Mouse (Mus musculus): ENCODE results near the gene Zfp78. TPM values are rescaled to one million over a fixed set of nuclear protein-coding genes. Genes with fewer than 3 reads are reported as not detected.
A peak's percentile ranks its signal among the peaks of the same experiment; 100 is the strongest.

Zfp78 gene
- polyA plus RNA-seq, 1 experiment from 2014 or later: 3.4 TPM

- Histone ChIP-seq H3K9ac (ENCODE audit: low read depth, low read length) (no peak overlapping the region), H3K4me1 (replicated peaks; ENCODE audit: control insufficient read depth, insufficient read depth, low read length) (no peaks in the 10 kb centered on the region), H3K27me3 (ENCODE audit: control insufficient read depth, insufficient read depth, low read length) (no peaks in the 10 kb centered on the region), H3K36me3 (ENCODE audit: control insufficient read depth, insufficient read depth, low read length) (no peaks in the 10 kb centered on the region), H3K9me3 (ENCODE audit: control insufficient read depth, low read length) (no peaks in the 10 kb centered on the region), H3K27ac (ENCODE audit: low read depth, low read length) (no peak overlapping the region), H3K4me3 (ENCODE audit: low read depth, low read length) (no peak overlapping the region), H3K4me2 (replicated peaks; ENCODE audit: low read depth, low read length) (no peak overlapping the region)
- WGBS: 70% methylated on average over 2 of the region's 2 CpGs
- DNase-seq (ENCODE audit: low spot score): no peak
- ATAC-seq (ENCODE audit: low FRiP score): no peak
Measured at GRCm38 (mm10) chr7:6381431-6381830, 18.4 kb downstream of the Zfp78 start.

DNA sequence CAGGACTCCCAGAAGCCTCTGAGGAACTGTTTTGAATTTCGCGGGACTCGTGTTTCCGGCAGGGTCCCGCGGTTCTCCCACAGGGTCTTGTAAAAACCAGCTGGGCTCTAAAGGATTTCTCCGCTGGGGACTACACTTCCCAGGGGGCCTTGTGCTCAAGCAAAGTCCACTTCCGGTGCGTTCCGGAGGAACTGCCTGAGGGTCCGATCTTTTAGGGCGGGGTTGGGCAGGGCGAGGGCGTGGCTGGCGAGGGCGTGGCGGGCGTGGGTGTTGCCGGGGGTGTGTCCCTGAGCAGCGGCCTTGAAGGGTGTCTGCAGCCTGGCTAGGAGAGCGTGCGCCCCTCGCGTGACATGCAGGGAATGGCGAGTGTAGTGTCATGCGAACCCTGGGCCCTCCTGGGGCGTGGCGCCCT is 20.0 kb downstream of the Zfp78 start, which contains the start of gene Zfp28:
Zfp28 (plus strand) TSS at position 252 of the 412 bp plus-strand sequence.
- no peak within 1 kb of the TSS; the same call in 1 of the 2 replicates for H3K27ac ChIP-seq (ENCODE audit: low read depth, low read length)
- peak; percentile 97 for DNase-seq (ENCODE audit: low spot score)

DNA sequence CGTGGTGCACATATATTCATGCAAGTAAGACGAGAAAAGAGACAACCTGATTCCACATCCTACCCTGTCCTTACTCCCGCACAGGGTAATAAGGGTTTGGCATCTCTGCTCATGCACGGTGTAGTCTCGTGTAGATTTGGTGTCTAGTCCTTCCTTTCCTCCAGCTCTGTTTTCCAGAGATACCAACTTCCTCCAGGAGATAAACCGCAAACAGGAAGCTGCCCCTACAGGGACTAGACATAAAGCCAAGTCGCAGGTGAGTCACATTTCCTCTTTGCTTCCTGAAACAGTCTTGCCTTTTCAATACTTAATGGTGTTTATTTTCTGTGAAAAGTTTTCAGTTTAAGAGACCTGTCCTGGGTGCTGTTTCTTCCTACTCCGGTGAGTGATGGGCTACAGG is 20.9 kb downstream of the Zfp78 start:
- peak overlapping the region; percentile 70 for H3K4me2 ChIP-seq (replicated peaks; ENCODE audit: low read depth, low read length)
- DNase-seq (ENCODE audit: low spot score): no peak
- 70% methylated on average over 8 of the region's 8 CpGs for WGBS
- H3K4me1 ChIP-seq (replicated peaks; ENCODE audit: control insufficient read depth, insufficient read depth, low read length): no peaks in the 10 kb centered on the region
- H3K4me3 ChIP-seq (ENCODE audit: low read depth, low read length): peak overlapping the region; percentile 59
- peak; percentile 15; the same call in 1 of the 2 replicates for ATAC-seq (ENCODE audit: low FRiP score)
- no peaks in the 10 kb centered on the region for H3K9me3 ChIP-seq (ENCODE audit: control insufficient read depth, low read length)
- H3K27ac ChIP-seq (ENCODE audit: low read depth, low read length): no peak overlapping the region
- peak overlapping the region; percentile 67 for H3K9ac ChIP-seq (ENCODE audit: low read depth, low read length)
- H3K27me3 ChIP-seq (ENCODE audit: control insufficient read depth, insufficient read depth, low read length): no peaks in the 10 kb centered on the region
- no peaks in the 10 kb centered on the region for H3K36me3 ChIP-seq (ENCODE audit: control insufficient read depth, insufficient read depth, low read length)

More for the DNA sequence above, 20.0 kb downstream of the Zfp78 start, which contains the start of gene Zfp28:
- peak; percentile 97 for ATAC-seq (ENCODE audit: low FRiP score)
- H3K9me3 ChIP-seq (ENCODE audit: control insufficient read depth, low read length): no peaks in the 10 kb centered on the region
- no peaks in the 10 kb centered on the region for H3K27me3 ChIP-seq (ENCODE audit: control insufficient read depth, insufficient read depth, low read length)
- peak within 1 kb of the TSS; percentile 67 for H3K9ac ChIP-seq (ENCODE audit: low read depth, low read length)
- WGBS: under 1% methylated on average over 23 of the region's 28 CpGs
- H3K36me3 ChIP-seq (ENCODE audit: control insufficient read depth, insufficient read depth, low read length): no peaks in the 10 kb centered on the region
- peak within 1 kb of the TSS; percentile 70 for H3K4me2 ChIP-seq (replicated peaks; ENCODE audit: low read depth, low read length)
- peak within 1 kb of the TSS; percentile 59 for H3K4me3 ChIP-seq (ENCODE audit: low read depth, low read length)
- no peaks in the 10 kb centered on the region for H3K4me1 ChIP-seq (replicated peaks; ENCODE audit: control insufficient read depth, insufficient read depth, low read length)

DNA sequence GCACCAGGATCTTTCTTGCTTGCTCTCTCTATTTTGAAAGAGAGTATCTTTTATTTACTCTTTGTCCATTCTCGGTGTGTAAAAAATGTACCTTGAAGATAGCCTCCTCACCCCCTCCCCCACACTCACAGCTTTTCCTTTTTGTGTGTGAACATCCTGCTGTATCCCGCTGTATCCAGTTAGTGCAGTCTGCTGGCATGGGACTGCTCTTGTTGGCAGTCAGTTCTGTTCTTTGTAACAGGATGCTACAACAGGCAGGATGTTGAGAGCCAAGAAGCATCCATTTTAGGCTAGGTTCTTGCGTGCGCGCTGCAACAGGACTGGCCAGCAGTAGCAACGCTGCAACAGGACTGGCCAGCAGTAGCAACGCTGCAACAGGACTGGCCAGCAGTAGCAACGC is 23.9 kb downstream of the Zfp78 start:
- Histone ChIP-seq H3K9ac (ENCODE audit: low read depth, low read length) (no peak overlapping the region), H3K4me1 (replicated peaks; ENCODE audit: control insufficient read depth, insufficient read depth, low read length) (no peaks in the 10 kb centered on the region), H3K4me2 (replicated peaks; ENCODE audit: low read depth, low read length) (no peak overlapping the region), H3K4me3 (ENCODE audit: low read depth, low read length) (no peak overlapping the region), H3K9me3 (ENCODE audit: control insufficient read depth, low read length) (no peaks in the 10 kb centered on the region), H3K36me3 (ENCODE audit: control insufficient read depth, insufficient read depth, low read length) (no peaks in the 10 kb centered on the region), H3K27ac (ENCODE audit: low read depth, low read length) (no peak overlapping the region), H3K27me3 (ENCODE audit: control insufficient read depth, insufficient read depth, low read length) (no peaks in the 10 kb centered on the region)
- 94% methylated on average over 8 of the region's 8 CpGs for WGBS
- no peak for ATAC-seq (ENCODE audit: low FRiP score)
- DNase-seq (ENCODE audit: low spot score): no peak

GRCm38 (mm10) chr7:6388971-6389370 is 25.9 kb downstream of the Zfp78 start:
- 88% methylated on average over 5 of the region's 5 CpGs for WGBS
- Histone ChIP-seq H3K9ac (ENCODE audit: low read depth, low read length) (no peak overlapping the region), H3K36me3 (ENCODE audit: control insufficient read depth, insufficient read depth, low read length) (no peaks in the 10 kb centered on the region), H3K9me3 (ENCODE audit: control insufficient read depth, low read length) (no peaks in the 10 kb centered on the region), H3K4me2 (replicated peaks; ENCODE audit: low read depth, low read length) (no peak overlapping the region), H3K27ac (ENCODE audit: low read depth, low read length) (no peak overlapping the region), H3K27me3 (ENCODE audit: control insufficient read depth, insufficient read depth, low read length) (no peaks in the 10 kb centered on the region), H3K4me3 (ENCODE audit: low read depth, low read length) (no peak overlapping the region), H3K4me1 (replicated peaks; ENCODE audit: control insufficient read depth, insufficient read depth, low read length) (no peaks in the 10 kb centered on the region)
- DNase-seq (ENCODE audit: low spot score) (no peak), ATAC-seq (ENCODE audit: low FRiP score) (no peak)

DNA sequence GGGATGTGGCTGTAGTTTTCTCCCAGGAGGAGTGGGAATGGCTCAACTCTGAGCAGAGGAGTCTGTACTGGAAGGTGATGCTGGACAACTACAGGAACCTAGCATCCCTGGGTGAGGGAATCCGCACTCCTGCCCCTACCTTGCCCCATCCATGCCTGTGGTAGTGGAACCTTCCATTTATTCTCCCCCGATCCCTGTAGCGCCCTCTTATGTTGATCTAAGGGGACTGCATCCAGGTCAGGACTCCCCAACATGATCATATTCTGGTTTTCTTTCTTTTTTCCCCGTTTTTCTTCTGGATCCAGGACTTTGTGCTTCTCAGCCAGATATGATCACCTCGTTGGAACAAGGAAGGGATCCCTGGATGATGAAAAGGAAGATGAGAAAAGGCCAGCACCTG is 26.4 kb downstream of the Zfp78 start:
- ATAC-seq (ENCODE audit: low FRiP score): no peak
- H3K9ac ChIP-seq (ENCODE audit: low read depth, low read length): no peak overlapping the region
- no peaks in the 10 kb centered on the region for H3K27me3 ChIP-seq (ENCODE audit: control insufficient read depth, insufficient read depth, low read length)
- H3K36me3 ChIP-seq (ENCODE audit: control insufficient read depth, insufficient read depth, low read length): no peaks in the 10 kb centered on the region
- H3K4me1 ChIP-seq (replicated peaks; ENCODE audit: control insufficient read depth, insufficient read depth, low read length): no peaks in the 10 kb centered on the region
- H3K4me2 ChIP-seq (replicated peaks; ENCODE audit: low read depth, low read length): no peak overlapping the region
- WGBS: 77% methylated on average over 5 of the region's 5 CpGs
- no peak overlapping the region for H3K27ac ChIP-seq (ENCODE audit: low read depth, low read length)
- DNase-seq (ENCODE audit: low spot score): no peak
- H3K4me3 ChIP-seq (ENCODE audit: low read depth, low read length): no peak overlapping the region
- no peaks in the 10 kb centered on the region for H3K9me3 ChIP-seq (ENCODE audit: control insufficient read depth, low read length)

- WGBS: 29% methylated on average over 25 of the region's 25 CpGs
- peak within 1 kb of the TSS; percentile 63 for H3K4me2 ChIP-seq (replicated peaks; ENCODE audit: low read depth, low read length)
- peak within 1 kb of the TSS; percentile 46 for H3K4me3 ChIP-seq (ENCODE audit: low read depth, low read length)
- no peak within 1 kb of the TSS for H3K27ac ChIP-seq (ENCODE audit: low read depth, low read length)
- H3K36me3 ChIP-seq (ENCODE audit: control insufficient read depth, insufficient read depth, low read length): no peaks in the 10 kb centered on the region; the same call in 1 of the 2 replicates
- DNase-seq (ENCODE audit: low spot score) (peak; percentile 78), ATAC-seq (ENCODE audit: low FRiP score) (peak; percentile 91)
- H3K9me3 ChIP-seq (ENCODE audit: control insufficient read depth, low read length): no peaks in the 10 kb centered on the region
- H3K4me1 ChIP-seq (replicated peaks; ENCODE audit: control insufficient read depth, insufficient read depth, low read length): no peaks in the 10 kb centered on the region
- H3K9ac ChIP-seq (ENCODE audit: low read depth, low read length): peak within 1 kb of the TSS; percentile 59
- no peaks in the 10 kb centered on the region for H3K27me3 ChIP-seq (ENCODE audit: control insufficient read depth, insufficient read depth, low read length)
Measured at GRCm38 (mm10) chr7:6397996-6398975, 35.2 kb downstream of the Zfp78 start, which contains the start of gene Smim17. Smim17 (plus strand) TSS chr7:6398715.

DNA sequence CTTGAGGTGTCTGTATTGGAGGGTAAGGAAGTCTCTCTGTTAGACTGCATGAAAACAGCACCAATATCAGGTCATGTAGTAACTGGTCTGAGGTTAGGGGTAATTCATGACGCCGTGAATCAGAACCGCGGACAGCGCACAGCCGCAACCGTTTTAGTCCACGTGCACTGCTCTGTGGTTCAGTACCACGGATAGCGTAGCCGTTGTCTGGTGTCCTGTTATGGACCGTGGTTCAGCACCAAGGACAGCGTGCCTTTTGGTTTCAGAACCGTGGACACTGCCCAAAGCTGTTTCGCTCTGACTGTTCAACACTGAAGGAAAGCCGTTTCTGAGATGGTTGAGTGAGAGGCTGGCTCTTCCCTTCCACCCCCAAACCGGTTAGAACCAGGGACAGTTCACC is 47.0 kb downstream of the Zfp78 start, which contains the start of gene Gm20715:
Gm20715 (plus strand) TSS at position 235 of the 400 bp plus-strand sequence.
- ATAC-seq (ENCODE audit: low FRiP score) (peak; percentile 75), DNase-seq (ENCODE audit: low spot score) (peak; percentile 91)
- H3K9ac ChIP-seq (ENCODE audit: low read depth, low read length): no peak within 1 kb of the TSS
- H3K27ac ChIP-seq (ENCODE audit: low read depth, low read length): no peak within 1 kb of the TSS
- no peak within 1 kb of the TSS for H3K4me2 ChIP-seq (replicated peaks; ENCODE audit: low read depth, low read length)
- no peaks in the 10 kb centered on the region for H3K9me3 ChIP-seq (ENCODE audit: control insufficient read depth, low read length)
- H3K4me3 ChIP-seq (ENCODE audit: low read depth, low read length): no peak within 1 kb of the TSS
- WGBS: 1% methylated on average over 17 of the region's 17 CpGs
- no peaks in the 10 kb centered on the region for H3K36me3 ChIP-seq (ENCODE audit: control insufficient read depth, insufficient read depth, low read length)
- no peaks in the 10 kb centered on the region for H3K27me3 ChIP-seq (ENCODE audit: control insufficient read depth, insufficient read depth, low read length)
- no peaks in the 10 kb centered on the region for H3K4me1 ChIP-seq (replicated peaks; ENCODE audit: control insufficient read depth, insufficient read depth, low read length)

Measured in hindbrain, embryonic 11.5 days (tissue).